Mouse (Mus musculus): ENCODE measurements around the gene Senp6. TPM values are rescaled to one million over a fixed set of nuclear protein-coding genes. Genes with fewer than 3 reads are reported as not detected.

The Senp6 gene
- total and polyA plus RNA-seq, 3 experiments = 77.4 to 255 (median 193) TPM

DNA sequence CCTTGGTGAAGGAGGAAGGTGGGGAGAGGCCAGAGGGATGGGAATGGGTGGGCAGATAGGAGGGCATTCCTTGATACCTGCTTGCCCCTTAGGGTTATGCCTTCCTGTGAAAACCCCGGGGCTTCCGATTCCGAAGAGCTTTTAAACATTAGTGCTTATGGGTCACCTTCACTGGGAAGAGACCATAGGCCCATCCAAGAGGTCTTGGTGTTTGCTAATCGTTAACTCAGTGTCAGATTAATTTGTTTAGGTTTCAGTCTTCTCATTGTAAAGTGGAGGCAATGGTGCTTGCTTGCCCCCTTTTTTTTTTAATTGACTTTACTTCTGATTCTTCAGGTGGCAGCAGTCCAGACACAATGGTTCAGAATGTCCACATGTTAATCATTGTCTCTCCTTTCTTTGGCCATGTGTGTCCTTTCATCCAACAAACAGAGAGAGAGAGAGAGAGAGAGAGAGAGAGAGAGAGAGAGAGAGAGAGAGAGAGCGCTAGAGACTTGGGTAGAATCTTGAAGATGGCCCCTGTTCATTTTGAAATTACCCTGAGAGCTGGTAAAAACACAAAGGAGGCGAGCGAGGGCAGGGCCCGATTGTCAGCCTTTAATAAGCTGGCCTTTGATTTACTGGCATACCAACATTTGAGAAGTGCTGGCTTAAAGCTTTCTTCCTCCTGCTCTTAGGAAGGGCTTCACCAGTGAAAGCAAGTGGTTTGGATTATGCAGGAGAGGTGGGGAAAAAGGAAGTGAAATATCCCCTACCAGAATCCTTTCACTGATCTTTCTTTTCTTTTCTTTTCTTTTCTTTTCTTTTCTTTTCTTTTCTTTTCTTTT, 105.9 kb downstream of the Senp6 start:
- Histone ChIP-seq H3K36me3 (replicated peaks) (no peaks in the 10 kb centered on the region), H3K4me1 (ENCODE audit: insufficient read depth, low read depth, low read length) (no peaks in the 10 kb centered on the region), H3K4me3 (ENCODE audit: low read depth, low read length) (no peak overlapping the region), H3K9me3 (replicated peaks) (no peaks in the 10 kb centered on the region), H3K27me3 (ENCODE audit: insufficient read depth, low read length) (no peaks in the 10 kb centered on the region; the same call in 1 of the 2 replicates)
- ATAC-seq (ENCODE audit: extremely low read depth, insufficient number of reproducible peaks, low FRiP score, poor library complexity, severe bottlenecking) = no peak
- no peak for TF ChIP-seq POLR2AphosphoS5 (IDR thresholded peaks at IDR 0.05; ENCODE audit: insufficient replicate concordance, low read depth, low read length)
- no peak for DNase-seq (ENCODE audit: low spot score)

DNA sequence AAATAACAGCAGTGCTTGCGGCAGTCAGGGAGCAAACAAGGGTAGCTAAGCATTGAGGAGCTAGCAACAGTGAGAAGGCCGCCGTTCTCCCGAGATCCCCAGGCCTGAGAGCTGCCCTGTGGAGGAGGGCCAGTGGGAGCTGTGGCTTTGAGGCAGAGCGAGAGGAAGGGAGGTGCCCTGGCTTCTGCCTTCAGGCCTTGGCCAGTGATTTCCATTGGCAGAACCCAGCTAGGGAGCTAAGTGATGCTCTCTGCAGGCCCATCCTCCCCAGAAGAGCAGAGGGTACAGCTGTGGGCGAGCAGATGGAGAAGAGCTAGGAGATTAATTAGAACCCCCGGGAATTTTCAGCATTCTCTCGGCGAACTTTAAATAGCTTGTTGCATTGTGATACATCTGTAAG, 106.9 kb downstream of the Senp6 start:
- no peaks in the 10 kb centered on the region for H3K4me1 ChIP-seq (ENCODE audit: insufficient read depth, low read depth, low read length)
- DNase-seq (ENCODE audit: low spot score) = no peak
- TF ChIP-seq TAL1 (conservative IDR thresholded peaks at IDR 0.05; ENCODE audit: low read depth, low read length) (no peak), POLR2AphosphoS5 (IDR thresholded peaks at IDR 0.05; ENCODE audit: insufficient replicate concordance, low read depth, low read length) (no peak), GATA1 (IDR thresholded peaks at IDR 0.05; ENCODE audit: borderline replicate concordance, low read length) (no peak), GATA2 (IDR thresholded peaks at IDR 0.05; ENCODE audit: borderline replicate concordance, low read depth, low read length) (no peak), CTCF (IDR thresholded peaks at IDR 0.05; ENCODE audit: low read depth, low read length) (no peak)
- no peak overlapping the region for H3K4me3 ChIP-seq (ENCODE audit: low read depth, low read length)
- no peaks in the 10 kb centered on the region for H3K36me3 ChIP-seq (replicated peaks)
- ATAC-seq (ENCODE audit: extremely low read depth, insufficient number of reproducible peaks, low FRiP score, poor library complexity, severe bottlenecking) = no peak
- no peaks in the 10 kb centered on the region for H3K9me3 ChIP-seq (replicated peaks)
- no peaks in the 10 kb centered on the region; the same call in 1 of the 2 replicates for H3K27me3 ChIP-seq (ENCODE audit: insufficient read depth, low read length)

DNA sequence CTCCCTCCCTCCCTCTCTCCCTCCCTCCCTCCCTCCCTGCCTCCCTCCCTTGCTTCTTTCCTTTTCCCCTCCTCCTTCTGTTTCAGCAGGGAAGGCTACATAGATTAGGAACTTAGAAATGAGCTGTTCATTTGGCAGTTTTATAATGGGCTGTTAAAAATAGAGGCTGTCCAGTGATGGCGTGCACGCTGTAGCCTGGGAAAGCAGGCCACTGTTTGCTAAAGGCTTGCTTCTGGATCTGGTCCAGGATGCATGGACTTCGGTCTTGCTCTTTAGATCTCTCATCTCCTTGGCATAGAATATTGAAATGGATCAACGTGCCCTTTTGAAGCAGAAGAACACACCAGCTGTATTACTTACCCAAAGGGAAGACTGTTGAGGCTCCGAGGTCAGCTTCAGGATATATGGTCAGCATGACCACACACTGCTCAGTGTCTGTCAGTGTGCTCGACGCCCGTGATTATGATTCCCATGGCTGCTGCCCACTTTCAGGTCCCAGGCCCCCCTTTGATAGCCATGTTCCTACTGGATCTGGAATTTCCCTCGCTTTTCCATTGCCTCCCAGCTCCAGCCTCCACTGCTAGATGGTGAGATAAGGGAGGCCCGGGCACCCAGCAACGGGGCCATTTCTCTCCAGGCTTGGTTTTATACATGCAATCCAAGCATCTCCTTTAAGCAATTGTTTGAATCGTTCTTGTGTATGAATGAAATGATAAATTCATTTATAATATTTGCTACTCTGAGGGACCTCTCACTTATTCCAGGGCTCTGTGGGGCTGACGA, 110.2 kb downstream of the Senp6 start:
- no peaks in the 10 kb centered on the region; the same call in 1 of the 2 replicates for H3K27me3 ChIP-seq (ENCODE audit: insufficient read depth, low read length)
- H3K4me3 ChIP-seq (ENCODE audit: low read depth, low read length) = no peak overlapping the region
- H3K9me3 ChIP-seq (replicated peaks) = no peaks in the 10 kb centered on the region
- H3K36me3 ChIP-seq (replicated peaks) = no peaks in the 10 kb centered on the region
- DNase-seq (ENCODE audit: low spot score) (no peak), ATAC-seq (ENCODE audit: extremely low read depth, insufficient number of reproducible peaks, low FRiP score, poor library complexity, severe bottlenecking) (no peak)
- TF ChIP-seq GATA1 (IDR thresholded peaks at IDR 0.05; ENCODE audit: borderline replicate concordance, low read length) (no peak), POLR2AphosphoS5 (IDR thresholded peaks at IDR 0.05; ENCODE audit: insufficient replicate concordance, low read depth, low read length) (no peak), CTCF (IDR thresholded peaks at IDR 0.05; ENCODE audit: low read depth, low read length) (no peak), TAL1 (conservative IDR thresholded peaks at IDR 0.05; ENCODE audit: low read depth, low read length) (no peak), GATA2 (IDR thresholded peaks at IDR 0.05; ENCODE audit: borderline replicate concordance, low read depth, low read length) (no peak)
- no peaks in the 10 kb centered on the region for H3K4me1 ChIP-seq (ENCODE audit: insufficient read depth, low read depth, low read length)

DNA sequence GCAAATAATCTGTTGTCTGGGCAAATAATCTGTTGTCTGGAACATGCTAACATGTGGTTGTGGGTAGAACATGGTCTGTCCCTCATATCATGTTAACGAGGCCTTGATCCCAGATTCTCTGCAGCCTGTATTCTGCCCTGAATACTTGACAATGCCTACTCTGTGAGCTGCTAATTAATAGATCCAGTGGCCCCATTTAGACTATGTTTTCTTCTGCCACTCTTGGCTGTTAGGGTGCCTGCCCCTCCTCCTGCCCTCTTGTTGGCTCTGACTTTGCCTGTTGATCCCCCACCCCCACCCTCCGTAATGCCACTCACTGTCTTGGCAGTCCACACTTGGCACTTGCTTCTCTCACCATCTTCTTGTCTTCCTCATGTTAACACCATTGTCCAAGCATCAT, 112.0 kb downstream of the Senp6 start:
- Histone ChIP-seq H3K4me1 (ENCODE audit: insufficient read depth, low read depth, low read length) (no peaks in the 10 kb centered on the region), H3K9me3 (replicated peaks) (no peaks in the 10 kb centered on the region), H3K27me3 (ENCODE audit: insufficient read depth, low read length) (no peaks in the 10 kb centered on the region; the same call in 1 of the 2 replicates), H3K36me3 (replicated peaks) (no peaks in the 10 kb centered on the region), H3K4me3 (ENCODE audit: low read depth, low read length) (no peak overlapping the region)
- no peak for ATAC-seq (ENCODE audit: extremely low read depth, insufficient number of reproducible peaks, low FRiP score, poor library complexity, severe bottlenecking)
- TF ChIP-seq GATA2 (IDR thresholded peaks at IDR 0.05; ENCODE audit: borderline replicate concordance, low read depth, low read length) = no peak
- TF ChIP-seq CTCF (IDR thresholded peaks at IDR 0.05; ENCODE audit: low read depth, low read length) = no peak
- no peak for TF ChIP-seq POLR2AphosphoS5 (IDR thresholded peaks at IDR 0.05; ENCODE audit: insufficient replicate concordance, low read depth, low read length)
- TF ChIP-seq TAL1 (conservative IDR thresholded peaks at IDR 0.05; ENCODE audit: low read depth, low read length) = no peak
- no peak for TF ChIP-seq GATA1 (IDR thresholded peaks at IDR 0.05; ENCODE audit: borderline replicate concordance, low read length)
- no peak for DNase-seq (ENCODE audit: low spot score)

DNA sequence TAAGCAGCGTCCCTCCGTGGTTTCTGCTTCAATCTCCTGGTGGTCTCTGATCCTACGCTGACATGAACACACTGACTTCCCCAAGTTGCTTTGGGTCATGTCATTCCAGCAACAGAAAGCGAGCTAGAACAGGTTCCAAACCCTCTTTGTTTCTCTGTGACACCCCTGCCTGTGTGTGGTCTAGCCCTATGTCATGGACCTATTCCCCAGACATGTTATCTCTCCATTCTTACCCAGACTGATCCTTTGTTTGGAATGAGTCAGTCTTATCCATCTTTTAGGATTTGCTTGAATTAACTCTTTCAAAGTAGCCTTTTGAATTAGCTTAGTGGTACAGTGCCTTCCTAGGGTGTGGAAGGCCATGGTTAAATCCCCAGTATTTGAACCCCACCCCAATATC, 113.0 kb downstream of the Senp6 start:
- TF ChIP-seq GATA2 (IDR thresholded peaks at IDR 0.05; ENCODE audit: borderline replicate concordance, low read depth, low read length) = no peak
- TF ChIP-seq CTCF (IDR thresholded peaks at IDR 0.05; ENCODE audit: low read depth, low read length) = no peak
- no peak for TF ChIP-seq POLR2AphosphoS5 (IDR thresholded peaks at IDR 0.05; ENCODE audit: insufficient replicate concordance, low read depth, low read length)
- no peak for TF ChIP-seq TAL1 (conservative IDR thresholded peaks at IDR 0.05; ENCODE audit: low read depth, low read length)
- TF ChIP-seq GATA1 (IDR thresholded peaks at IDR 0.05; ENCODE audit: borderline replicate concordance, low read length) = no peak
- DNase-seq (ENCODE audit: low spot score) = no peak
- H3K27me3 ChIP-seq (ENCODE audit: insufficient read depth, low read length) = no peaks in the 10 kb centered on the region
- H3K36me3 ChIP-seq (replicated peaks) = no peaks in the 10 kb centered on the region
- H3K4me1 ChIP-seq (ENCODE audit: insufficient read depth, low read depth, low read length) = no peaks in the 10 kb centered on the region
- no peak overlapping the region for H3K4me3 ChIP-seq (ENCODE audit: low read depth, low read length)
- no peak for ATAC-seq (ENCODE audit: extremely low read depth, insufficient number of reproducible peaks, low FRiP score, poor library complexity, severe bottlenecking)
- H3K9me3 ChIP-seq (replicated peaks) = no peaks in the 10 kb centered on the region

DNA sequence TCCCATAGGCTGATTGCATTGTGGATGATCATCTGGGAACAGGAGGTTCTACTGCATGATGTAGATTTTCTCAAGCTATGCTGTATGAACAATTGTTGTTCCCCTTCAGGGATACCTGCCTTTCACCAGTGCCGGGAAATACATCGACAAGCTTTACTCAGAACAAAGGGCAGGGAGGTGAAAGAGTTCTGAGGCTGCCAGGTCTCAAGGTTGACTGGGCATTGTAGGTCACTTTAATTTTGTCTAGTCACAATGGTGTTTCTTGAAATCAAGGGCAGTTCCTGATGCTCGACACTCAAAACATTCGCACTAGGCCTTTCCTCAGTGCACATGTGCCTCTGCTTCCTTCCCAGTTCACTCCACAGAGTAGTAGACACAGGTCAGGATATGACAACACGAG, 114.1 kb downstream of the Senp6 start:
- H3K36me3 ChIP-seq (replicated peaks) = no peaks in the 10 kb centered on the region
- no peaks in the 10 kb centered on the region for H3K4me1 ChIP-seq (ENCODE audit: insufficient read depth, low read depth, low read length)
- TF ChIP-seq POLR2AphosphoS5 (IDR thresholded peaks at IDR 0.05; ENCODE audit: insufficient replicate concordance, low read depth, low read length) (no peak), GATA2 (IDR thresholded peaks at IDR 0.05; ENCODE audit: borderline replicate concordance, low read depth, low read length) (no peak), CTCF (IDR thresholded peaks at IDR 0.05; ENCODE audit: low read depth, low read length) (no peak), GATA1 (IDR thresholded peaks at IDR 0.05; ENCODE audit: borderline replicate concordance, low read length) (no peak), TAL1 (conservative IDR thresholded peaks at IDR 0.05; ENCODE audit: low read depth, low read length) (no peak)
- H3K4me3 ChIP-seq (ENCODE audit: low read depth, low read length) = no peak overlapping the region
- no peaks in the 10 kb centered on the region for H3K27me3 ChIP-seq (ENCODE audit: insufficient read depth, low read length)
- DNase-seq (ENCODE audit: low spot score) (no peak), ATAC-seq (ENCODE audit: extremely low read depth, insufficient number of reproducible peaks, low FRiP score, poor library complexity, severe bottlenecking) (no peak)
- H3K9me3 ChIP-seq (replicated peaks) = no peaks in the 10 kb centered on the region

All from G1E (cell line).